Mouse (Mus musculus): Measurements from ENCODE around the gene Gm5737. TPM values are rescaled to one million over a fixed set of nuclear protein-coding genes. Genes with fewer than 3 reads are reported as not detected.

Gene Gm5737
- total and polyA plus RNA-seq, 3 experiments, result not detected

DNA sequence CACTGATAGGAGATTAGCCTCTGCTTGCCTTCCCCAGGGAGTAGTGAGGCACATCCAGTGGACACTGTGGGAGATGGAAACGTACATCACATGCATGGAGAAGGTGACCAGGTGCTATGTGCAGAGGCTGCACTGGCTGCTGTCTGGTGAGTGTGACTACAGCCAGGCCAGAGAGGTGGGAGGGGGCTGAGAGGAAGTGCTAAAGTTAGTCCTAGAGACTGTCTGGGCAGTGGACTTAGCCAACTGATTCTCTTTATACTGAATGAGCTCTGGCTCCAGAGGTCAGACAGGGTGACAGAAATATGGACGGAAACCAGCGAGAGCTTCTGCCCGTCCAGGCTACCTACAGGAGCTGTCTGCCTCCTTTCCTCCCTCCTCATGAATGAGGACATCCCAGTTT is 16.6 kb upstream of the Gm5737 start (continued):
- no peak for TF ChIP-seq CHD1 (IDR thresholded peaks at IDR 0.05; ENCODE audit: low read depth, low read length)

DNA sequence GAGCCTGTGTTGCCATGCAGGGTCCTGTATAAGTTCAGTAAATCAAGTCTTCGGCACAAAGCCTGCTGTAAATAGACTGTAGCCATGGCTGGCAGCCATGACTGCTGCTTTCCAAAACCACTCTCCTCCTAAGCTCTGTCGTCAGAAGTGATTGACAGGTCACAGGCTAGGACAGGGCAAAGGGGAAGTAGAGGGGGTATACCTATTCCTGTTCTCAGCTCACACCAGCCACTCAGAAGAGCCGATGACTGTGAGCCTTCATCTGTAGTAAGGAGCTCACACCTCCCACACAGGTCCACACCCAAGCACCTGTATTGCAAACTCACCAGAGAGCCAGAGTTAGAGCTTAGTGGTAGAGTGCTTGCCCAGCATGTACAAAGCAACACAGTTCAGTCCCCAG is 15.8 kb upstream of the Gm5737 start:
- H3K27me3 ChIP-seq (ENCODE audit: control insufficient read depth in 1 of 2, insufficient read depth in 2 of 2, low read length in 2 of 2), result peaks cover 12 to 15% of the 10 kb centered on the region in 2 experiments
- no peaks in the 10 kb centered on the region for H3K4me1 ChIP-seq (ENCODE audit: control insufficient read depth in 1 of 2, insufficient read depth in 2 of 2, low read length in 2 of 2)
- H3K36me3 ChIP-seq (ENCODE audit: control insufficient read depth in 1 of 2, insufficient read depth in 2 of 2, low read length in 2 of 2), result no peaks in the 10 kb centered on the region
- H3K4me3 ChIP-seq (ENCODE audit: control insufficient read depth in 1 of 2, insufficient read depth in 1 of 2, low read depth in 2 of 2, low read length in 2 of 2), result no peak overlapping the region
- H3K9me3 ChIP-seq (replicated peaks; ENCODE audit: insufficient read depth, low read length), result no peaks in the 10 kb centered on the region
- no peak overlapping the region for H3K9ac ChIP-seq (ENCODE audit: control insufficient read depth, low read depth, low read length, poor library complexity, severe bottlenecking)
- peak; percentile 16 for DNase-seq (ENCODE audit: low read depth, low spot score)
- H3K79me2 ChIP-seq (ENCODE audit: control insufficient read depth, insufficient read depth, low read length, poor library complexity), result no peaks in the 10 kb centered on the region
- H3K27ac ChIP-seq (ENCODE audit: control insufficient read depth, low read depth, low read length), result no peak overlapping the region
- TF ChIP-seq KAT2A (conservative IDR thresholded peaks at IDR 0.05; ENCODE audit: low read depth, low read length) (no peak), MEF2A (IDR thresholded peaks at IDR 0.05; ENCODE audit: extremely low read depth, insufficient replicate concordance, low read depth, low read length, poor library complexity, severe bottlenecking) (no peak), BHLHE40 (IDR thresholded peaks at IDR 0.05; ENCODE audit: borderline replicate concordance, low read depth, low read length) (no peak), CHD1 (IDR thresholded peaks at IDR 0.05; ENCODE audit: low read depth, low read length) (no peak), CHD2 (IDR thresholded peaks at IDR 0.05; ENCODE audit: low read length) (no peak)

DNA sequence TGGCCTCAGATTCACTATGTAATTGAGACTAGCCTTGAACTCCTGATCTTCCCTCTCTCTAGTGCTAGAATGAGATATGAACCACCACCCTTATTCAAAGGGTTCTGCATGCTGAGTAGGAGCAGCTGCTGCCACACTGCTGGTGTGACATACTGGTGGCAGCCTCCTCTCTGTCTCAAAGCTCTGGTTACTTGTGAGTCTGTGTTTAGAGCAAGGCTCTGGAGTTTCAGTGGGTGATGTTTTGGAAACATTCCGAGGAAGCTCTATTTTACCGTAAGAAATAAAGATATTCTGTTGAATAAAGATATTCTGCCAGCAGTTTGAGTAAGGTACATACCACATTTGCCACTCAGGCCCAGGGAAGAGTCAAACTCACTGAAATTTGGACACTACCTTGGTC is 8.9 kb upstream of the Gm5737 start:
- Histone ChIP-seq H3K79me2 (ENCODE audit: control insufficient read depth, insufficient read depth, low read length, poor library complexity) (no peaks in the 10 kb centered on the region), H3K27me3 (ENCODE audit: control insufficient read depth in 1 of 2, insufficient read depth in 2 of 2, low read length in 2 of 2) (peaks cover 0 to 6% of the 10 kb centered on the region in 2 experiments; a peak in 1 of 4 replicates), H3K4me3 (ENCODE audit: control insufficient read depth in 1 of 2, insufficient read depth in 1 of 2, low read depth in 2 of 2, low read length in 2 of 2) (no peak overlapping the region), H3K9me3 (replicated peaks; ENCODE audit: insufficient read depth, low read length) (no peaks in the 10 kb centered on the region), H3K36me3 (ENCODE audit: control insufficient read depth in 1 of 2, insufficient read depth in 2 of 2, low read length in 2 of 2) (no peaks in the 10 kb centered on the region), H3K27ac (ENCODE audit: control insufficient read depth, low read depth, low read length) (no peak overlapping the region), H3K9ac (ENCODE audit: control insufficient read depth, low read depth, low read length, poor library complexity, severe bottlenecking) (no peak overlapping the region), H3K4me1 (ENCODE audit: control insufficient read depth in 1 of 2, insufficient read depth in 2 of 2, low read length in 2 of 2) (no peaks in the 10 kb centered on the region)
- TF ChIP-seq ELF1 (IDR thresholded peaks at IDR 0.05; ENCODE audit: low read depth, low read length) (no peak), HCFC1 (IDR thresholded peaks at IDR 0.05; ENCODE audit: low read depth, low read length) (no peak), MYB (IDR thresholded peaks at IDR 0.05; ENCODE audit: low read depth, low read length) (no peak), GABPA (IDR thresholded peaks at IDR 0.05; ENCODE audit: low read depth, low read length) (no peak), ZKSCAN1 (IDR thresholded peaks at IDR 0.05; ENCODE audit: low read depth, low read length) (no peak), E2F4 (IDR thresholded peaks at IDR 0.05; ENCODE audit: borderline replicate concordance, low read depth, low read length) (no peak), MYC (IDR thresholded peaks at IDR 0.05; ENCODE audit: low read depth, low read length) (no peak), EP300 (IDR thresholded peaks at IDR 0.05; ENCODE audit: low read depth in 1 of 2, low read length in 2 of 2) (no peak), KAT2A (conservative IDR thresholded peaks at IDR 0.05; ENCODE audit: low read depth, low read length) (no peak), UBTF (IDR thresholded peaks at IDR 0.05; ENCODE audit: borderline replicate concordance, insufficient read depth, low read depth, low read length) (no peak), TBP (IDR thresholded peaks at IDR 0.05; ENCODE audit: low read depth, low read length) (no peak), ETS1 (IDR thresholded peaks at IDR 0.05; ENCODE audit: low read depth, low read length) (no peak), ZMIZ1 (IDR thresholded peaks at IDR 0.05; ENCODE audit: low read depth, low read length) (no peak), CHD1 (IDR thresholded peaks at IDR 0.05; ENCODE audit: low read depth, low read length) (no peak), ZC3H11A (IDR thresholded peaks at IDR 0.05; ENCODE audit: low read depth, low read length) (no peak), SIN3A (IDR thresholded peaks at IDR 0.05; ENCODE audit: low read length) (no peak)
- no peak for DNase-seq (ENCODE audit: low read depth, low spot score)

All from MEL (cell line).